Mouse (Mus musculus) thymus, adult 2 months (tissue): ENCODE data around the gene Rere. TPM values are rescaled to one million over a fixed set of nuclear protein-coding genes. Genes with fewer than 3 reads are reported as not detected.
"Not testable (repeated sequence)": the region's sequence is repeated elsewhere in the genome, so short reads cannot be mapped to it uniquely, and the experiment has no call there.

Source experiments
- DNase-seq: peaks from one replicate; pipeline ENCODE4 v3.0.0; 2021
- H3K27ac ChIP-seq: fragments of 200-500 bp; 2 replicates; pipeline ENCODE4 v1.5.1; 2012; ENCODE audit warnings: low read length, control low read depth; ENCODE audit not compliant: control insufficient read depth, insufficient read depth
- H3K27me3 ChIP-seq: fragments of 200-500 bp; 2 replicates; pipeline ENCODE4 v1.6.1; 2012; ENCODE audit warnings: mild to moderate bottlenecking, low read length, moderate library complexity, mixed read lengths; ENCODE audit not compliant: control insufficient read depth, insufficient read depth
- H3K36me3 ChIP-seq: fragments of 200-500 bp; 2 replicates; pipeline ENCODE4 v1.6.1; 2012; ENCODE audit warnings: mild to moderate bottlenecking, low read length, moderate library complexity; ENCODE audit not compliant: control insufficient read depth, insufficient read depth
- H3K4me1 ChIP-seq: fragments of 200-500 bp; replicated peaks from 2 replicates; pipeline ENCODE4 v1.6.1; 2012; ENCODE audit warnings: low read length; ENCODE audit not compliant: control insufficient read depth, insufficient read depth
- H3K4me3 ChIP-seq: fragments of 200-500 bp; 2 replicates; pipeline ENCODE4 v1.5.1; 2012; ENCODE audit warnings: mild to moderate bottlenecking, low read length, control low read depth, moderate library complexity; ENCODE audit not compliant: control insufficient read depth, insufficient read depth
- CTCF ChIP-seq: fragments of 200-500 bp; IDR thresholded peaks from 2 replicates; pipeline ENCODE4 v1.5.1; 2012; ENCODE audit warnings: mild to moderate bottlenecking, control low read depth, low read length, moderate library complexity, borderline replicate concordance; ENCODE audit not compliant: control insufficient read depth, poor library complexity, insufficient read depth; ENCODE audit errors: extremely low read depth
- POLR2A ChIP-seq: fragments of 200-500 bp; IDR thresholded peaks from 2 replicates; pipeline ENCODE4 v1.6.1; 2012; ENCODE audit warnings: mild to moderate bottlenecking, low read length, control low read depth, moderate library complexity; ENCODE audit not compliant: control insufficient read depth, poor library complexity, insufficient read depth; ENCODE audit errors: extremely low read depth
- WGBS: fragments of 180-500 bp; shearing (Covaris S2); methylation state at CpG from one replicate; pipeline ENCODE4 v1.1.7; 2018; 5-methylcytosine and 5-hydroxymethylcytosine counted together
- polyA plus RNA-seq: library from polyadenylated mRNA; depleted of rRNA; stranded (reverse); fragments of >200 nt; gene quantifications from 2 replicates; pipeline ENCODE4 v1.2.3, GENCODE M21; 2012

Rere gene
- polyA plus RNA-seq, 1 experiment, result 52.5 TPM

- Histone ChIP-seq H3K4me1 (peaks cover 26% of the 10 kb centered on the region), H3K4me3 (no peak overlapping the region), H3K27me3 (no peaks in the 10 kb centered on the region), H3K27ac (peak overlapping the region; percentile 92), H3K36me3 (no peaks in the 10 kb centered on the region)
- TF ChIP-seq POLR2A (no peak), CTCF (no peak)
- no peak for DNase-seq
These were observed 274.3 kb downstream of the Rere start for GRCm38 (mm10) chr4:150555783-150556182.

- H3K27ac ChIP-seq, result peak overlapping the region; percentile 92
- TF ChIP-seq POLR2A (no peak), CTCF (no peak)
- no peaks in the 10 kb centered on the region for H3K36me3 ChIP-seq
- WGBS, result 10% methylated on average over 17 of the region's 17 CpGs
- peak; percentile 60 for DNase-seq
- no peaks in the 10 kb centered on the region for H3K27me3 ChIP-seq
- peaks cover 24% of the 10 kb centered on the region for H3K4me1 ChIP-seq
- H3K4me3 ChIP-seq, result no peak overlapping the region
These were observed 275.2 kb downstream of the Rere start for GRCm38 (mm10) chr4:150556382-150557221.

- not testable (repeated sequence) for DNase-seq
- peaks cover 22% of the 10 kb centered on the region for H3K4me1 ChIP-seq
- WGBS, result 68% methylated on average over 3 of the region's 3 CpGs
These were observed 275.8 kb downstream of the Rere start for GRCm38 (mm10) chr4:150557289-150557688.

GRCm38 (mm10) chr4:150557976-150558375 lies 276.5 kb downstream of the Rere start:
- TF ChIP-seq CTCF (no peak), POLR2A (no peak)
- WGBS, result 3% methylated on average over 1 of the region's 1 CpGs
- peaks cover 18% of the 10 kb centered on the region for H3K4me1 ChIP-seq

More at GRCm38 (mm10) chr4:150557289-150557688, 275.8 kb downstream of the Rere start:
- H3K27me3 ChIP-seq, H3K4me3 ChIP-seq, H3K36me3 ChIP-seq: not testable (repeated sequence)
- H3K27ac ChIP-seq, result peak overlapping the region; percentile 12

GRCm38 (mm10) chr4:150559514-150559913 lies 278.1 kb downstream of the Rere start:
- Histone ChIP-seq H3K4me1 (peaks cover 18% of the 10 kb centered on the region), H3K27me3 (no peaks in the 10 kb centered on the region), H3K27ac (no peak overlapping the region), H3K4me3 (no peak overlapping the region), H3K36me3 (no peaks in the 10 kb centered on the region)
- WGBS, result 93% methylated on average over 3 of the region's 3 CpGs
- DNase-seq, result no peak
- TF ChIP-seq POLR2A (no peak), CTCF (no peak)

More at GRCm38 (mm10) chr4:150557976-150558375, 276.5 kb downstream of the Rere start:
- no peaks in the 10 kb centered on the region for H3K27me3 ChIP-seq
- no peaks in the 10 kb centered on the region for H3K36me3 ChIP-seq
- DNase-seq, result peak; percentile 46
- H3K27ac ChIP-seq, result no peak overlapping the region; the same call in 1 of the 2 replicates
- no peak overlapping the region for H3K4me3 ChIP-seq

DNA sequence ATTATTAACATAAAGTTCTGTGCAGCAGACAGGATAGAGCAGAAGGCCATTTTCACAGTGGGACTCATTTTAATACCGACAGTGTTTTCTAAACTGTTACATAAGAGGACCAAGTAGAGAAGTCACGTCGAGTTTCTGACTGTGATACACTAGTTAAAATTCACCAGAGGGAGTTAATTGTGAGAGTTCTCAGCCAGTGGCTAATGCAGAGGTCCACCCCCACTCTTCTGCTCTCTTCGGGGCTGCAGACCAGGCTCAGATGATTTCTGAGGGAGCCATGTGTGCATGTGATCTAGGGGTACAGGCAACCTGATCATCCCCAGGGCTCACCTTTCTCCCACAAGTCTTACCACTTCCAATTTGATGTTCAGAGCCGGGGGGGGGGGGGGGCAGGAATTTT lies 281.8 kb downstream of the Rere start:
- no peaks in the 10 kb centered on the region for H3K36me3 ChIP-seq
- peaks cover 18% of the 10 kb centered on the region for H3K4me1 ChIP-seq
- H3K27me3 ChIP-seq, result no peaks in the 10 kb centered on the region
- DNase-seq, result no peak
- WGBS, result 81% methylated on average over 5 of the region's 5 CpGs
- H3K4me3 ChIP-seq, result no peak overlapping the region
- no peak overlapping the region for H3K27ac ChIP-seq
- no peak for TF ChIP-seq CTCF
- TF ChIP-seq POLR2A, result no peak
